In genomic region chr10:62590200-62590599, GRCm38 (mm10) we compare ENCODE assay signal across 8 mouse cellular contexts. TPM values are rescaled to one million over a fixed set of nuclear protein-coding genes. Genes with fewer than 3 reads are reported as not detected.
DNase-seq lines count a peak whose midpoint lies in the region; ATAC-seq lines count a peak whose summit lies in the region.

No protein-coding gene starts in this region.

- H3K36me3 ChIP-seq in heart, embryonic 12.5 days, result peaks cover 95% of the 10 kb centered on the region
- H3K36me3 ChIP-seq in midbrain, embryonic 10.5 days, result peaks cover 100% of the 10 kb centered on the region

- 46% methylated on average over 6 of the region's 6 CpGs for WGBS in heart, embryonic 12.5 days
- WGBS in midbrain, embryonic 10.5 days, result 64% methylated on average over 6 of the region's 6 CpGs

- DNase-seq in heart, adult 18-20 months, result peak; percentile 89 to 95
- peak; percentile 85 to 92 for DNase-seq in cerebellum, postnatal 25 days
- DNase-seq in frontal cortex, postnatal 25 days (ENCODE audit: low spot score in 2 of 2), result peak; percentile 77 to 87
- peak; percentile 73 to 96 for DNase-seq in left cerebral cortex, adult 9 months (ENCODE audit: low spot score in 2 of 2)
- DNase-seq in midbrain, embryonic 10.5 days (ENCODE audit: low spot score), result peak; percentile 73
- peak; percentile 86 for DNase-seq in right cerebral cortex, postnatal 36 days (ENCODE audit: low spot score in 2 of 2)

- ATAC-seq in heart, embryonic 12.5 days (ENCODE audit: insufficient number of reproducible peaks, low FRiP score), result no peak
- peak; percentile 99 for ATAC-seq in inflammation-experienced regulatory T-cells, adult 6 months

- H3K9ac ChIP-seq in heart, embryonic 12.5 days, result no peak overlapping the region

- H3K27me3 ChIP-seq in heart, embryonic 12.5 days (replicated peaks), result no peaks in the 10 kb centered on the region
- H3K27me3 ChIP-seq in midbrain, embryonic 10.5 days (ENCODE audit: low read depth, poor library complexity, severe bottlenecking), result no peaks in the 10 kb centered on the region

- H3K4me3 ChIP-seq in heart, embryonic 12.5 days, result no peak overlapping the region
- no peak overlapping the region for H3K4me3 ChIP-seq in midbrain, embryonic 10.5 days

- H3K27ac ChIP-seq in heart, embryonic 12.5 days (ENCODE audit: poor library complexity, severe bottlenecking), result no peak overlapping the region
- H3K27ac ChIP-seq in midbrain, embryonic 10.5 days (replicated peaks), result no peak overlapping the region

- no peaks in the 10 kb centered on the region for H3K9me3 ChIP-seq in heart, embryonic 12.5 days (replicated peaks)
- H3K9me3 ChIP-seq in midbrain, embryonic 10.5 days (replicated peaks), result no peaks in the 10 kb centered on the region

- no peak overlapping the region for H3K4me2 ChIP-seq in heart, embryonic 12.5 days

- peaks cover 10% of the 10 kb centered on the region for H3K4me1 ChIP-seq in heart, embryonic 12.5 days (replicated peaks)
- no peaks in the 10 kb centered on the region for H3K4me1 ChIP-seq in midbrain, embryonic 10.5 days

RNA-seq across cellular contexts. Expression of gene Ddx21, which starts 11.9 kb away (rescaled TPM):
- 10 to 100 TPM; 30.9 to 31.8 TPM for total RNA-seq in heart, adult 18-20 months (2021)
- 17.3 and 18.6 TPM in 2 replicates for polyA plus RNA-seq in heart, embryonic 12.5 days (2016; fragmentation: Nextera tagmentation; extraction: Ambion mirVana)
- 10 to 100 TPM; 51.4 to 60.7 (median 54.9) TPM for polyA plus RNA-seq in inflammation-experienced regulatory T-cells, adult 6 months (2017; shearing (Covaris generic))
- 30.0 and 32.8 TPM in 2 replicates for polyA plus RNA-seq in midbrain, embryonic 10.5 days (2016; fragmentation: Nextera tagmentation; extraction: Ambion mirVana)

RNA-seq across cellular contexts. Expression of gene Kif1bp, which starts 11.9 kb away (rescaled TPM):
- 10 to 100 TPM; 43.9 to 44.2 TPM for total RNA-seq in heart, adult 18-20 months (2021)
- 34.4 and 38.7 TPM in 2 replicates for polyA plus RNA-seq in heart, embryonic 12.5 days (2016; fragmentation: Nextera tagmentation; extraction: Ambion mirVana)
- polyA plus RNA-seq in inflammation-experienced regulatory T-cells, adult 6 months (2017; shearing (Covaris generic)), result 1 to 10 TPM; 4.1 to 8.7 (median 5.0) TPM
- 39.5 and 44.7 TPM in 2 replicates for polyA plus RNA-seq in midbrain, embryonic 10.5 days (2016; fragmentation: Nextera tagmentation; extraction: Ambion mirVana)
